Mouse (Mus musculus) liver, embryonic 15.5 days (tissue): Measurements from ENCODE around the gene Madcam1. TPM values are rescaled to one million over a fixed set of nuclear protein-coding genes. Genes with fewer than 3 reads are reported as not detected.

Source experiments
- ATAC-seq: fragments of 200-750 bp; cut with Nextera tagmentation; 2 replicates; pipeline ENCODE4 v1.8.0; 2017; ENCODE audit warnings: moderate number of reproducible peaks, mild to moderate bottlenecking, moderate library complexity; ENCODE audit not compliant: insufficient read depth
- H3K27ac ChIP-seq: fragments of 300-500 bp; sonication (generic); replicated peaks from 2 replicates; pipeline ENCODE4 v1.5.1; 2015; ENCODE audit warnings: mild to moderate bottlenecking, inconsistent platforms
- H3K27me3 ChIP-seq: fragments of 300-500 bp; sonication (generic); 2 replicates; pipeline ENCODE4 v1.6.1; 2015; ENCODE audit warnings: mild to moderate bottlenecking, inconsistent platforms
- H3K36me3 ChIP-seq: fragments of 300-500 bp; sonication (generic); replicated peaks from 2 replicates; pipeline ENCODE4 v1.6.1; 2015; ENCODE audit warnings: moderate library complexity, mild to moderate bottlenecking, inconsistent platforms
- H3K4me1 ChIP-seq: fragments of 300-500 bp; sonication (generic); replicated peaks from 2 replicates; pipeline ENCODE4 v1.6.1; 2015; ENCODE audit warnings: inconsistent platforms
- H3K4me2 ChIP-seq: fragments of 300-500 bp; sonication (generic); 2 replicates; pipeline ENCODE4 v1.6.1; 2015; ENCODE audit warnings: moderate library complexity, mild to moderate bottlenecking, inconsistent platforms
- H3K4me3 ChIP-seq: fragments of 300-500 bp; sonication (generic); replicated peaks from 2 replicates; pipeline ENCODE4 v1.5.1; 2015; ENCODE audit warnings: mild to moderate bottlenecking, inconsistent platforms
- H3K9ac ChIP-seq: fragments of 300-500 bp; sonication (generic); 2 replicates; pipeline ENCODE4 v1.6.1; 2015; ENCODE audit warnings: moderate library complexity, mild to moderate bottlenecking, inconsistent platforms
- H3K9me3 ChIP-seq: fragments of 300-500 bp; sonication (generic); replicated peaks from 2 replicates; pipeline ENCODE4 v1.6.1; 2016; ENCODE audit warnings: inconsistent platforms
- WGBS: fragments of 180-500 bp; shearing (Covaris S2); methylation state at CpG from one replicate; pipeline ENCODE4 v1.1.7; 2015; ENCODE audit warnings: mixed read lengths; ENCODE audit not compliant: insufficient replicate concordance; 5-methylcytosine and 5-hydroxymethylcytosine counted together
- polyA plus RNA-seq: library from polyadenylated mRNA; unstranded; fragments of >200 nt; fragmentation: Nextera tagmentation; extraction: Ambion mirVana; gene quantifications from 2 replicates; pipeline ENCODE4 v1.2.1, GENCODE M21; 2015

The Madcam1 gene
- polyA plus RNA-seq: 0.26 TPM in 1 of 2 replicates, not detected in the other

- 20% methylated on average over 13 of the region's 13 CpGs for WGBS
- no peaks in the 10 kb centered on the region for H3K36me3 ChIP-seq
- ATAC-seq: no peak
- no peak within 1 kb of the TSS for H3K27ac ChIP-seq
- H3K4me2 ChIP-seq: no peak within 1 kb of the TSS
- peaks cover 5% of the 10 kb centered on the region; the same call in 1 of the 2 replicates for H3K27me3 ChIP-seq
- H3K4me3 ChIP-seq: no peak within 1 kb of the TSS
- H3K9ac ChIP-seq: no peak within 1 kb of the TSS
- H3K9me3 ChIP-seq: no peaks in the 10 kb centered on the region
- H3K4me1 ChIP-seq: peaks cover 17% of the 10 kb centered on the region
Observed at GRCm38 (mm10) chr10:79664131-79664665, at the start of gene Madcam1. TSS of gene Madcam1 (plus strand) at chr10:79664559.

- H3K4me1 ChIP-seq: peaks cover 11% of the 10 kb centered on the region
- H3K9me3 ChIP-seq: no peaks in the 10 kb centered on the region
- H3K9ac ChIP-seq: no peak overlapping the region
- H3K27ac ChIP-seq: no peak overlapping the region
- H3K4me2 ChIP-seq: no peak overlapping the region
- WGBS: 15% methylated on average over 8 of the region's 8 CpGs
- no peaks in the 10 kb centered on the region for H3K36me3 ChIP-seq
- H3K4me3 ChIP-seq: no peak overlapping the region
- peaks cover 44% of the 10 kb centered on the region for H3K27me3 ChIP-seq
- ATAC-seq: no peak
Observed at GRCm38 (mm10) chr10:79615860-79616259, 48.5 kb upstream of the Madcam1 start.

DNA sequence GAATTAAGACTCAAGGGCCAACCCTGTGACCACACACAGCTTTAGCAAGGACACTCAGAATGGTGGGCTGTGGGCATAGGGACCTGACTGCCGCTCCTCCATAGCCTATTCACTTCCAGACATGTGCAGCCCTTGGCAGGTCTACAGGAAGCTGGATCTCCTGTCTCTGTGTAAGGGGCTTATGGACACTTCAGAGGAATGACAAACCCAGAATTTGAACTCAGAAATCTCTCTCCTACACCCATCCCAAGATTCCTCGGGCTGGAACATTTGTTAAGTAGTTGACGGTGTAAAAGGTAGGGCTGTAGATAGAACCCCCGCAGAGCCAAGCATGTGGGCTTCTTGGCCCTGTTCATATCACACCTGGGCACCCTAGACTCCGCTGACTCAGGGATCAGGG lies 48.0 kb upstream of the Madcam1 start:
- ATAC-seq: no peak
- H3K27me3 ChIP-seq: peaks cover 39% of the 10 kb centered on the region

DNA sequence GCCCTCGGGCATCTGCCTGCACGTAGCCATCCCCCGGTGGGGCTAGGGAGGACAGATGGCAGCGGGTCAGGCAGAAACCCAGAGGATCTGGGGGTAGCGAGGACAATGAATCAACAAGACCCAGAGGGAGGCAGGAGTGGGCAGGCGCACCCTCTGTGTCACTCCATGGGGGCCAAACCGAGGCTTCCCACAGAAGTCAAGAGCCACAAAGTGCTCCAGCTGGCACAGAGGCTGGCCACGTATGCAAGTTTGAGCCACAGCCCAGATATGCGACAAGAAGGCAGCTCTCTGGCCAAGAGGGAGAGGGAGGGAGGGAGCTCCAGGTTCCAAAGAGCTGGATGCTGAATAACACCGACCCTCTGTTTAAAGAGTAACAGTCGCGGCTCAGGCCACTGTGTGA lies 40.4 kb upstream of the Madcam1 start:
- WGBS: 58% methylated on average over 12 of the region's 12 CpGs
- no peak overlapping the region for H3K4me3 ChIP-seq
- no peaks in the 10 kb centered on the region for H3K36me3 ChIP-seq
- no peak for ATAC-seq
- H3K27ac ChIP-seq: no peak overlapping the region
- H3K9me3 ChIP-seq: no peaks in the 10 kb centered on the region
- H3K4me1 ChIP-seq: no peaks in the 10 kb centered on the region
- H3K4me2 ChIP-seq: no peak overlapping the region
- no peaks in the 10 kb centered on the region for H3K27me3 ChIP-seq
- H3K9ac ChIP-seq: no peak overlapping the region

More for the DNA sequence above, 48.0 kb upstream of the Madcam1 start:
- 73% methylated on average over 5 of the region's 5 CpGs for WGBS
- H3K4me2 ChIP-seq: no peak overlapping the region
- H3K9ac ChIP-seq: no peak overlapping the region
- no peaks in the 10 kb centered on the region for H3K36me3 ChIP-seq
- H3K4me3 ChIP-seq: no peak overlapping the region
- no peak overlapping the region for H3K27ac ChIP-seq
- no peaks in the 10 kb centered on the region for H3K9me3 ChIP-seq
- peaks cover 11% of the 10 kb centered on the region for H3K4me1 ChIP-seq

DNA sequence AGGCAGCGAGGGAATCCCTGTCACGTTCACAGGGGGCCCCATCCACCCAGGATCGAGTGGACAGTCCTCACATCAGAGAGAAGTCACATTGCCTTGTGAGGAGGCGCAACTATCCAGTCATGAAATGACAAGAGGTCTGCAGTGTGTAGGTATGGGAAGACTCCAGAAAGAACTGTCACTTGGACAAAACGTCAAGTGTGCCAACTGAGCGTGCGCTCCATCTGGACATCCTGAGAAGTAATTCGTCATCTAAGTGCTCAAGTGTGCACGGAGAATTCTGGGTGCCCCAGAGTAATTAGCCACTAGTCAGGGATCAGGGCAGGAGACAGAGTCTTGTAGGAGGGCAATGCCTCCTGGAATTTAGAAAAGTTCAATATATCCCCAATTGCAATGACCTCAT lies 39.0 kb upstream of the Madcam1 start:
- no peak overlapping the region for H3K27ac ChIP-seq
- H3K4me2 ChIP-seq: no peak overlapping the region
- no peak overlapping the region for H3K4me3 ChIP-seq
- H3K9me3 ChIP-seq: no peaks in the 10 kb centered on the region
- no peaks in the 10 kb centered on the region for H3K36me3 ChIP-seq
- no peak overlapping the region for H3K9ac ChIP-seq
- H3K27me3 ChIP-seq: no peaks in the 10 kb centered on the region
- 64% methylated on average over 9 of the region's 9 CpGs for WGBS
- no peak for ATAC-seq
- H3K4me1 ChIP-seq: no peaks in the 10 kb centered on the region

GRCm38 (mm10) chr10:79626156-79626555 lies 38.2 kb upstream of the Madcam1 start:
- Histone ChIP-seq H3K4me3 (no peak overlapping the region), H3K27me3 (no peaks in the 10 kb centered on the region), H3K36me3 (no peaks in the 10 kb centered on the region), H3K27ac (no peak overlapping the region), H3K4me1 (no peaks in the 10 kb centered on the region), H3K9ac (no peak overlapping the region), H3K4me2 (no peak overlapping the region), H3K9me3 (no peaks in the 10 kb centered on the region)
- WGBS: 67% methylated on average over 10 of the region's 10 CpGs
- ATAC-seq: no peak

DNA sequence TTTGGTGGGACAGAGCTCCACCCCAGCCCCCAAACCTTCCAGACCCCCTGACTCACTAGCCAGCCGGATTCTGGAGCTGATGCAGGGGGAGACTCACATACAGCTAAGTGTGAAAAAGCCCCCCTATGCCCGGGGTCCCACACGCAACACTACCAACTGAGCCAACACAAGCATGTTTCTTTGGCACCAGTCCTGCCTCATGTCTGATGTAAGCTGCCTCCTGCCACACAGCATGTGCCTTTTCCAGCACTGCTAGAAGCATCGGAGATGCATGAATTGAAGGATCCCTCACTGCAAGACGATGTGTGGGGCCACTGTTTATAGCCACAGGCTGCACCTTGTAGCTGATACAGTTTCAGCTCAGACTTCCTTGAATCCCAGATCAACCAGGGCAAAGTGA lies 36.0 kb upstream of the Madcam1 start:
- 64% methylated on average over 5 of the region's 5 CpGs for WGBS

GRCm38 (mm10) chr10:79631432-79631831 lies 32.9 kb upstream of the Madcam1 start:
- WGBS: 53% methylated on average over 4 of the region's 4 CpGs
- Histone ChIP-seq H3K27ac (no peak overlapping the region), H3K27me3 (peaks cover 33% of the 10 kb centered on the region), H3K36me3 (no peaks in the 10 kb centered on the region), H3K4me3 (no peak overlapping the region), H3K9me3 (no peaks in the 10 kb centered on the region), H3K9ac (no peak overlapping the region), H3K4me2 (no peak overlapping the region), H3K4me1 (no peaks in the 10 kb centered on the region)
- ATAC-seq: no peak

More for the DNA sequence above, 36.0 kb upstream of the Madcam1 start:
- H3K4me2 ChIP-seq: no peak overlapping the region
- H3K36me3 ChIP-seq: no peaks in the 10 kb centered on the region
- no peak overlapping the region for H3K27ac ChIP-seq
- H3K9me3 ChIP-seq: no peaks in the 10 kb centered on the region
- peaks cover 6% of the 10 kb centered on the region; the same call in 1 of the 2 replicates for H3K27me3 ChIP-seq
- no peak overlapping the region for H3K9ac ChIP-seq
- no peak overlapping the region for H3K4me3 ChIP-seq
- no peaks in the 10 kb centered on the region for H3K4me1 ChIP-seq
- ATAC-seq: no peak

DNA sequence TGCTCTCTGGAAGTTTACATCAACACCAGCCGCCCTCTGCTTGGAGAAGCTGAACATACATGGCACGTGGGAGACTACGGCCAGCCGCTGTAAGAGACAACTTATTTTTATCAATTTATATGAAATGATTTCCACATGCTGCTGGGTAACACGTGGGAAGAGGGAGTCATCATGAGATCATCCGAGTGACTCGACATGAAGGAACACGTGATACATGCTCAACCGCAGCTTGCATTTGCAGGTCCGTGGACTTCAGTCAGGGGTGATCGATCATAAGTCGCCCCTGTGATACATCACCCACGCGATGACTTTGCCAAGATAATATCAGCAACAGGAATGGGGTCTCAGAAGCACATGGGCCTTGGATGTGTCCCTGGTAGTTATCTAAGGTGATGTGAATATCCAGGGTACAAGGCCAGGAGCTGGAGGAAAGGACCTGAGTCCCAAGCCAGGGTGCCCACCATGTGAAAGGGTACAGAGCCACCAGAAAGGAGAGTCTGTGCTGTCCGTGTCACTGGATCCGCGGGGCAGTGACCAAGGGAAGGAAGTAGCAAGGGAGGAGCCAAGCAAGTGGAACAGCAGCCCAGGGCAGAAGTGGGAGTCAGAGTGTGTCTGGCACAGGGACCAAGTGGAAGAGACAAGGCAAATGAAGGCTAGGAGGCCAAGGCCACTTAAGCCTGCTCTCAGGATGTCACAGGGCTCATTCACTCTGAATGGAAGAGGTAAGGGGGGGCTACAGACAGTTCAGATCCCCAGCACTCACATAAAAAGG lies 31.2 kb upstream of the Madcam1 start:
- Histone ChIP-seq H3K4me2 (no peak overlapping the region), H3K4me1 (no peaks in the 10 kb centered on the region), H3K36me3 (no peaks in the 10 kb centered on the region), H3K4me3 (no peak overlapping the region), H3K27me3 (peaks cover 51% of the 10 kb centered on the region), H3K27ac (no peak overlapping the region), H3K9me3 (no peaks in the 10 kb centered on the region), H3K9ac (no peak overlapping the region)
- 58% methylated on average over 17 of the region's 17 CpGs for WGBS
- no peak for ATAC-seq

DNA sequence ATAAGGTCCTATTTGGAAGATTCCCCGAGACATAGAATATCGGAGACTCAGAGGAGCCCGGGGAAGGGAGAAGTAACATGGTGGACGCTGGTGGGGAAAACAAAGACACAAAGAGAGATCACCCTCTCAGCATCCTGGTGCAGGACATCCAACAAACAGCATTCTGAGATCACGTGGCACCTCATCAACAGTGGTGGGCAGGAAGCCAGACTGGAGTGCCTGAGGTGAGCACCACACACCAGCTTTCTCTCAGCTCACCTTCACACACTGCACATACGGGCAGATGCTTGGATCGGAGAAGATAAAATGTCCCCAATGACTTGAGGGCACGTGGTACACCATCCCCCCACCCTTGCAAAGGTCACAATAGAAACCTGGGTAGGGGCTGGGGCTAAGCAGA lies 28.1 kb upstream of the Madcam1 start:
- Histone ChIP-seq H3K4me2 (no peak overlapping the region), H3K9ac (no peak overlapping the region), H3K36me3 (no peaks in the 10 kb centered on the region), H3K27ac (no peak overlapping the region), H3K27me3 (peaks cover 75% of the 10 kb centered on the region), H3K4me1 (no peaks in the 10 kb centered on the region), H3K4me3 (no peak overlapping the region), H3K9me3 (no peaks in the 10 kb centered on the region)
- ATAC-seq: no peak
- 68% methylated on average over 8 of the region's 8 CpGs for WGBS

DNA sequence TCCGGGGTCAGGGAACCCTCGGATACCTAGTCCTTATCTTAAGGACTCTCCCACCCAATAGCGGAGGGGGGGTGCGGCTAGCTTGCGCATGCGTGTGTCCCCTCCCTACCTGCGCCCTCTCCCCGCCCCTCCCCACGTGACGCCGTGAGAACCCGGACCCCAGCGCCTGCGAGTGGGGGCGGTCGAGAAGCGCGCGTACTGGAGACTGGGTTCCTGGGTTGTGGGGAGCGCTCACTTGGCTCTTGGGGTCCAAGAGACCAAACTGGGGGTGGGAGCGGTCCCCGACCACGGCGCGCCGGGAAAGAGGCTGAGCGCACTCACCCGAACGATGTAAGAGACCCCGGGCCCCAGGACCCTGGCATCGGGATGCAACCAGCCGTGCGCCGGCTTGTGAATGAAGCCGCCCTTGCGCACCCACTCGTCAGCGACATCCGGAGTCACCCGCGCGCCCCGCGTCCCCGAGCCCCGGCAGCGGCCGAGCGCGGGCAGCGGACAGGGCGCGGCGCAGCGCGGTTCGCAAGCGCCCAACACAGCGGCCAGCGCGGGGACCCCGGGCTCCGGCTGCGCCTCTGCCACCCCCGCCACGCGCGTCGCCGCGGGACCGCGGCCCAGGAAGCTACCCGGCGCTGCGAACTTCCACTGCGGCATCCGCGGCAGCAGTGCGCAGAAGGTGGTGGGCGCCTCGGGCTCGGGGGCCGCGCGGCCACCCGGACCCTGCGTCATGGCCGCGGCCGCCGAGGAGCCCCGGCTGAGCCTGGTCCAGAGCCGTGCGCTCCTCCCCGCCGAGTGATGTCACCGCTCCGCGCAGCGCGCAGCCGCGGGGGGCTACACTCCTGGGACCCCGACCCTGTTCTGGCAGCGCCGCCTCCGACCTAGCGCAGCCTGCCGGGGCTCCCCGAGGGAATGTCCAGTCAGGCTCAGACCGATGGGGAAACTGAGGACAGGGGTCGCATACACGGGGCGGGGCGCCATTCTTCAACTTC lies 26.9 kb upstream of the Madcam1 start, which contains the start of gene Shc2:
Gene Shc2, minus strand, starts transcription at position 791 of the 983 bp plus-strand sequence.
- H3K27me3 ChIP-seq: peaks cover 75% of the 10 kb centered on the region
- no peak within 1 kb of the TSS for H3K27ac ChIP-seq
- no peak within 1 kb of the TSS for H3K9ac ChIP-seq
- no peaks in the 10 kb centered on the region for H3K9me3 ChIP-seq
- H3K4me3 ChIP-seq: peak within 1 kb of the TSS; percentile 40
- WGBS: 1% methylated on average over 111 of the region's 116 CpGs
- H3K36me3 ChIP-seq: no peaks in the 10 kb centered on the region
- no peak for ATAC-seq
- H3K4me1 ChIP-seq: no peaks in the 10 kb centered on the region
- peak within 1 kb of the TSS; percentile 55 for H3K4me2 ChIP-seq
